Mouse (Mus musculus): ENCODE results near the gene Chid1. TPM values are rescaled to one million over a fixed set of nuclear protein-coding genes. Genes with fewer than 3 reads are reported as not detected.
A peak's percentile ranks its signal among the peaks of the same experiment; 100 is the strongest.

Chid1 gene
- polyA plus RNA-seq, 1 experiment from 2014 or later = 44.1 TPM

- H3K4me3 ChIP-seq = peak overlapping the region; percentile 38
Observed at GRCm38 (mm10) chr7:141462333-141462821, 77.3 kb downstream of the Chid1 start.

GRCm38 (mm10) chr7:141461521-141462332 is 77.9 kb downstream of the Chid1 start:
- Histone ChIP-seq H3K27ac (no peak overlapping the region), H3K36me3 (replicated peaks) (0 out of 2 replicates have a peak, but pooled peaks cover 4% of the 10 kb centered on the region), H3K4me2 (peak overlapping the region; percentile 59), H3K9me3 (no peaks in the 10 kb centered on the region), H3K4me1 (peaks cover 15% of the 10 kb centered on the region), H3K9ac (peak overlapping the region; percentile 40), H3K4me3 (peak overlapping the region; percentile 38), H3K27me3 (replicated peaks) (peaks cover 65% of the 10 kb centered on the region)
- ATAC-seq (replicated peaks) = no peak
- WGBS = 3% methylated on average over 59 of the region's 59 CpGs

More at GRCm38 (mm10) chr7:141462333-141462821, 77.3 kb downstream of the Chid1 start:
- WGBS = 24% methylated on average over 5 of the region's 5 CpGs
- Histone ChIP-seq H3K9me3 (no peaks in the 10 kb centered on the region), H3K4me1 (peaks cover 20% of the 10 kb centered on the region), H3K27me3 (replicated peaks) (peaks cover 65% of the 10 kb centered on the region), H3K4me2 (peak overlapping the region; percentile 59), H3K9ac (0 out of 2 replicates have a peak overlapping the region, but pooled peaks have one; percentile 40), H3K36me3 (replicated peaks) (0 out of 2 replicates have a peak, but pooled peaks cover 4% of the 10 kb centered on the region), H3K27ac (no peak overlapping the region)
- no peak for ATAC-seq (replicated peaks)

- no peak within 1 kb of the TSS for H3K27ac ChIP-seq
- 0 out of 2 replicates have a peak, but pooled peaks cover 4% of the 10 kb centered on the region for H3K36me3 ChIP-seq (replicated peaks)
- peak within 1 kb of the TSS; percentile 38 for H3K4me3 ChIP-seq
- ATAC-seq (replicated peaks) = no peak
- H3K27me3 ChIP-seq (replicated peaks) = peaks cover 59% of the 10 kb centered on the region
- peak within 1 kb of the TSS; percentile 59 for H3K4me2 ChIP-seq
- H3K9me3 ChIP-seq = no peaks in the 10 kb centered on the region
- WGBS = 80% methylated on average over 15 of the region's 15 CpGs
- peaks cover 27% of the 10 kb centered on the region for H3K4me1 ChIP-seq
- H3K9ac ChIP-seq = peak within 1 kb of the TSS; percentile 40
Observed at GRCm38 (mm10) chr7:141460391-141461113, 79.1 kb downstream of the Chid1 start, which contains the start of gene Cracr2b. Gene Cracr2b (plus strand): TSS chr7:141461094.

- Histone ChIP-seq H3K27me3 (replicated peaks) (peaks cover 53% of the 10 kb centered on the region), H3K4me1 (peaks cover 27% of the 10 kb centered on the region), H3K9ac (no peak overlapping the region), H3K27ac (no peak overlapping the region), H3K4me2 (no peak overlapping the region), H3K36me3 (replicated peaks) (0 out of 2 replicates have a peak, but pooled peaks cover 4% of the 10 kb centered on the region), H3K9me3 (no peaks in the 10 kb centered on the region), H3K4me3 (no peak overlapping the region)
- 86% methylated on average over 5 of the region's 5 CpGs for WGBS
- no peak for ATAC-seq (replicated peaks)
Observed at GRCm38 (mm10) chr7:141460001-141460390, 79.7 kb downstream of the Chid1 start.

- Histone ChIP-seq H3K4me3 (no peak overlapping the region), H3K27ac (no peak overlapping the region), H3K4me2 (no peak overlapping the region), H3K36me3 (replicated peaks) (0 out of 2 replicates have a peak, but pooled peaks cover 4% of the 10 kb centered on the region), H3K27me3 (replicated peaks) (peaks cover 46% of the 10 kb centered on the region), H3K4me1 (peaks cover 25% of the 10 kb centered on the region), H3K9ac (no peak overlapping the region), H3K9me3 (no peaks in the 10 kb centered on the region)
- WGBS = 91% methylated on average over 17 of the region's 17 CpGs
- ATAC-seq (replicated peaks) = no peak
Observed at GRCm38 (mm10) chr7:141459301-141459711, 80.4 kb downstream of the Chid1 start.

- Histone ChIP-seq H3K4me2 (no peak overlapping the region), H3K4me1 (peaks cover 25% of the 10 kb centered on the region), H3K27me3 (replicated peaks) (peaks cover 40% of the 10 kb centered on the region), H3K36me3 (replicated peaks) (0 out of 2 replicates have a peak, but pooled peaks cover 4% of the 10 kb centered on the region), H3K27ac (no peak overlapping the region), H3K4me3 (no peak overlapping the region), H3K9me3 (no peaks in the 10 kb centered on the region), H3K9ac (no peak overlapping the region)
- ATAC-seq (replicated peaks) = no peak
- WGBS = 89% methylated on average over 11 of the region's 11 CpGs
Observed at GRCm38 (mm10) chr7:141458661-141459060, 81.0 kb downstream of the Chid1 start.

GRCm38 (mm10) chr7:141457986-141458660 is 81.5 kb downstream of the Chid1 start:
- Histone ChIP-seq H3K4me1 (peaks cover 25% of the 10 kb centered on the region), H3K4me2 (no peak overlapping the region), H3K36me3 (replicated peaks) (0 out of 2 replicates have a peak, but pooled peaks cover 4% of the 10 kb centered on the region), H3K9me3 (no peaks in the 10 kb centered on the region), H3K9ac (no peak overlapping the region), H3K27me3 (replicated peaks) (peaks cover 34% of the 10 kb centered on the region), H3K27ac (no peak overlapping the region), H3K4me3 (no peak overlapping the region)
- 75% methylated on average over 15 of the region's 15 CpGs for WGBS
- ATAC-seq (replicated peaks) = no peak

GRCm38 (mm10) chr7:141457236-141457635 is 82.4 kb downstream of the Chid1 start:
- no peak for ATAC-seq (replicated peaks)
- 95% methylated on average over 14 of the region's 14 CpGs for WGBS
- Histone ChIP-seq H3K27ac (no peak overlapping the region), H3K9ac (no peak overlapping the region), H3K4me2 (no peak overlapping the region), H3K27me3 (replicated peaks) (peaks cover 25% of the 10 kb centered on the region), H3K36me3 (replicated peaks) (peaks cover 5% of the 10 kb centered on the region; the same call in 1 of the 2 replicates), H3K4me3 (no peak overlapping the region), H3K9me3 (no peaks in the 10 kb centered on the region), H3K4me1 (peaks cover 25% of the 10 kb centered on the region)

GRCm38 (mm10) chr7:141456739-141457138 is 82.9 kb downstream of the Chid1 start:
- Histone ChIP-seq H3K9ac (no peak overlapping the region), H3K27ac (no peak overlapping the region), H3K4me3 (no peak overlapping the region), H3K9me3 (no peaks in the 10 kb centered on the region), H3K4me1 (peaks cover 21% of the 10 kb centered on the region), H3K36me3 (replicated peaks) (peaks cover 10% of the 10 kb centered on the region; the same call in 1 of the 2 replicates), H3K27me3 (replicated peaks) (peaks cover 22% of the 10 kb centered on the region), H3K4me2 (peak overlapping the region; percentile 92)
- WGBS = 92% methylated on average over 6 of the region's 6 CpGs
- ATAC-seq (replicated peaks) = no peak

- H3K4me1 ChIP-seq = peaks cover 17% of the 10 kb centered on the region
- peaks cover 12% of the 10 kb centered on the region for H3K27me3 ChIP-seq (replicated peaks)
- H3K9me3 ChIP-seq = no peaks in the 10 kb centered on the region
- H3K9ac ChIP-seq = peak overlapping the region; percentile 69
- H3K4me2 ChIP-seq = peak overlapping the region; percentile 92
- H3K36me3 ChIP-seq (replicated peaks) = peaks cover 13% of the 10 kb centered on the region; the same call in 1 of the 2 replicates
- ATAC-seq (replicated peaks) = peak; percentile 35
- peak overlapping the region; percentile 69 for H3K27ac ChIP-seq
- peak overlapping the region; percentile 73 for H3K4me3 ChIP-seq
- WGBS = 2% methylated on average over 23 of the region's 23 CpGs
Observed at GRCm38 (mm10) chr7:141455610-141456314, 83.9 kb downstream of the Chid1 start.

- WGBS = under 1% methylated on average over 45 of the region's 45 CpGs
- Histone ChIP-seq H3K4me1 (peaks cover 17% of the 10 kb centered on the region), H3K27ac (peak within 1 kb of the TSS; percentile 69), H3K9me3 (no peaks in the 10 kb centered on the region), H3K27me3 (replicated peaks) (peaks cover 5% of the 10 kb centered on the region; the same call in 1 of the 2 replicates), H3K36me3 (replicated peaks) (peaks cover 13% of the 10 kb centered on the region; the same call in 1 of the 2 replicates), H3K4me3 (peak within 1 kb of the TSS; percentile 73), H3K4me2 (peak within 1 kb of the TSS; percentile 92), H3K9ac (peak within 1 kb of the TSS; percentile 69)
- peak; percentile 83 for ATAC-seq (replicated peaks)
Observed at GRCm38 (mm10) chr7:141454967-141455551, 84.6 kb downstream of the Chid1 start, which contains the start of gene Pnpla2. Gene Pnpla2 (plus strand): TSS chr7:141455198.

Measured in midbrain, embryonic 15.5 days (tissue).